Mouse (Mus musculus) lung, postnatal 0 days (tissue): Measurements from ENCODE around the gene 4930502E18Rik. TPM values are rescaled to one million over a fixed set of nuclear protein-coding genes. Genes with fewer than 3 reads are reported as not detected.

Experiments
- ATAC-seq: fragments of 200-750 bp; cut with Nextera tagmentation; 2 replicates; pipeline ENCODE4 v1.8.0; 2017; ENCODE audit warnings: moderate library complexity
- DNase-seq: peaks from one replicate; pipeline ENCODE4 v3.0.0-alpha.2; 2016; ENCODE audit warnings: low spot score
- H3K27ac ChIP-seq: fragments of 300-500 bp; sonication (generic); 2 replicates; pipeline ENCODE4 v1.5.1; 2014; ENCODE audit warnings: antibody characterized with exemption, mild to moderate bottlenecking, low read length, mixed read lengths
- H3K27me3 ChIP-seq: fragments of 300-500 bp; sonication (generic); replicated peaks from 2 replicates; pipeline ENCODE4 v1.6.1; 2014; ENCODE audit warnings: low read length, mixed read lengths; ENCODE audit not compliant: insufficient read depth
- H3K36me3 ChIP-seq: fragments of 300-500 bp; sonication (generic); 2 replicates; pipeline ENCODE4 v1.6.1; 2014; ENCODE audit warnings: low read length, mixed read lengths; ENCODE audit not compliant: insufficient read depth
- H3K4me1 ChIP-seq: fragments of 300-500 bp; sonication (generic); 2 replicates; pipeline ENCODE4 v1.6.1; 2014; ENCODE audit warnings: antibody characterized with exemption, low read depth, low read length, mixed read lengths; ENCODE audit not compliant: insufficient read depth
- H3K4me2 ChIP-seq: fragments of 300-500 bp; sonication (generic); replicated peaks from 2 replicates; pipeline ENCODE4 v1.6.1; 2014; ENCODE audit warnings: low read depth, mild to moderate bottlenecking, low read length, moderate library complexity, mixed read lengths
- H3K4me3 ChIP-seq: fragments of 300-500 bp; sonication (generic); 2 replicates; pipeline ENCODE4 v1.5.1; 2014; ENCODE audit warnings: low read depth, low read length
- H3K9ac ChIP-seq: fragments of 300-500 bp; sonication (generic); replicated peaks from 2 replicates; pipeline ENCODE4 v1.6.1; 2014; ENCODE audit warnings: low read depth, mild to moderate bottlenecking
- H3K9me3 ChIP-seq: fragments of 300-500 bp; sonication (generic); 2 replicates; pipeline ENCODE4 v1.6.1; 2016; ENCODE audit warnings: low read length, mixed read lengths
- CTCF ChIP-seq: IDR thresholded peaks from 2 replicates; pipeline ENCODE4 v1.5.1; 2016; ENCODE audit warnings: antibody characterized with exemption, mild to moderate bottlenecking
- EP300 ChIP-seq: IDR thresholded peaks from 2 replicates; pipeline ENCODE4 v1.6.1; 2016; ENCODE audit warnings: antibody characterized with exemption, mild to moderate bottlenecking, control low read depth
- WGBS: fragments of 180-500 bp; shearing (Covaris S2); extraction: QIAGEN DNeasy Blood & Tissue Kit; methylation state at CpG from one replicate; pipeline ENCODE4 v1.1.7; 2014; 5-methylcytosine and 5-hydroxymethylcytosine counted together
- polyA plus RNA-seq: library from polyadenylated mRNA; unstranded; fragments of >200 nt; fragmentation: Nextera tagmentation; extraction: Ambion mirVana; gene quantifications from 2 replicates; pipeline ENCODE4 v1.2.1, GENCODE M21; 2015

The 4930502E18Rik gene
- polyA plus RNA-seq, 1 experiment from 2014 or later, result not detected

DNA sequence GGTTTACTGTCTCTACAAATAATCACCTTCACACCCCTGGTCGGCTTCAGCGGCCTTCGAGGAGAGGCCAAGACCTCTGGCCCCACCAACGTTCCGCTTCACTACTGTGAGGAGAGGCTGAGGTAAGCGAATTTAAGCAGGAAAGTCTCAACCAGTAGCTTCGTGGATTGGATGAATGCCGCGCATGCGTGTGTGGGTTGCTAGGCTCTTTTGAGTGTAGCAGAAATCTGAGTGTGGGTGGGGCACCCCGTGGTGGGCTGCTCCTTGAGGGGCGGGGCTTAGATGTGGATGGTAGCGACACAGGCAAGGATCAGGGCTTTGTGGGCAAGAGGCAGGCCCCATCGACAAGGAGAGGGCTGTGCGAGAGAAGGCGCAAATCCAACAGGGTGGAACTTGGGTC is 33.1 kb downstream of the 4930502E18Rik start, which contains the start of gene 1700013H16Rik:
1700013H16Rik (minus strand) TSS at position 96 of the 400 bp plus-strand sequence.
- Histone ChIP-seq H3K9me3 (no peaks in the 10 kb centered on the region), H3K27ac (no peak within 1 kb of the TSS), H3K9ac (no peak within 1 kb of the TSS), H3K36me3 (no peaks in the 10 kb centered on the region), H3K4me1 (no peaks in the 10 kb centered on the region), H3K4me2 (no peak within 1 kb of the TSS), H3K27me3 (no peaks in the 10 kb centered on the region), H3K4me3 (no peak within 1 kb of the TSS)
- no peak for TF ChIP-seq CTCF
- no peak for TF ChIP-seq EP300
- DNase-seq, result no peak
- 91% methylated on average over 16 of the region's 16 CpGs for WGBS
- no peak for ATAC-seq

DNA sequence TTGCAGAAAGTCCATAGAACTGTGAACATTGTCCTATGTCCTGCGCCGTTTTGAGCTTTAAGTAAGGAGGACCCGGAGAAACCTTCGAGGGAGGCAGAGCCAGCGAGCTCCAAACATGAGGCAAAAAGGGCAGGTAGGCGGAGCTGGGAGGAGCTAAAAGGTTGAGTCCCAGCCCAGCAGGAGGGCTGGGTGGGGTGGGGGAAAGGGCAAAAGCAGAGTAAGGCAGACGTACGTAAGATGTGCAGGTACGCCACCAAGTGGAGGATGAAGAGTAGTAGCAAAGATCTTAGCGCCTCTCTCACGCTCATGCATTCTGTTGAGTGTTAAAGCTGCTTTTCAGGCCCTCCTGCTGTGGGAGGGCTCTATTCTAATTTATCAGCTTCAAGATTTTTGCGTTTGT is 51.6 kb downstream of the 4930502E18Rik start, which contains the start of gene Zfp36l3:
Zfp36l3 (minus strand) TSS at position 119 of the 400 bp plus-strand sequence.
- no peak for DNase-seq
- Histone ChIP-seq H3K4me3 (no peak within 1 kb of the TSS), H3K4me2 (no peak within 1 kb of the TSS), H3K27ac (no peak within 1 kb of the TSS), H3K4me1 (no peaks in the 10 kb centered on the region), H3K9ac (no peak within 1 kb of the TSS), H3K36me3 (no peaks in the 10 kb centered on the region), H3K27me3 (no peaks in the 10 kb centered on the region), H3K9me3 (no peaks in the 10 kb centered on the region)
- no peak for ATAC-seq
- TF ChIP-seq EP300 (no peak), CTCF (no peak)
- WGBS, result 87% methylated on average over 12 of the region's 12 CpGs

Other genes starting within 250 kb of the 4930502E18Rik start
- gene Rtl8c, start 116.8 kb upstream of the 4930502E18Rik start, polyA plus RNA-seq, result 37.1 and 39.9 TPM in 2 replicates
- not detected in 2 replicates for gene Gm14597, start 115.8 kb upstream of the 4930502E18Rik start, polyA plus RNA-seq
- 287 and 330 TPM in 2 replicates for gene Rtl8a, start 81.1 kb upstream of the 4930502E18Rik start, polyA plus RNA-seq
- 193 and 215 TPM in 2 replicates for gene Rtl8b, start 54.4 kb upstream of the 4930502E18Rik start, polyA plus RNA-seq
- not detected in 2 replicates for gene 1700013H16Rik, start 33.0 kb downstream of the 4930502E18Rik start, polyA plus RNA-seq
- 0.07 TPM in 1 of 2 replicates, not detected in the other for gene Zfp36l3, start 51.6 kb downstream of the 4930502E18Rik start, polyA plus RNA-seq
- 3.9 and 4.2 TPM in 2 replicates for gene Xlr, start 72.9 kb downstream of the 4930502E18Rik start, polyA plus RNA-seq